Mouse (Mus musculus): ENCODE results near the gene Lurap1.
A peak's percentile ranks its signal among the peaks of the same experiment; 100 is the strongest.

Gene Lurap1

GRCm38 (mm10) chr4:116151238-116151637 is at the start of gene Lurap1:
TSS of gene Lurap1 (minus strand) at chr4:116151338.
- no peak for ATAC-seq (ENCODE audit: insufficient number of reproducible peaks, low FRiP score, low TSS enrichment)

- ATAC-seq (ENCODE audit: insufficient number of reproducible peaks, low FRiP score, low TSS enrichment): no peak
Observed at GRCm38 (mm10) chr4:116198422-116198821, 47.3 kb upstream of the Lurap1 start.

GRCm38 (mm10) chr4:116193583-116194383 is 42.6 kb upstream of the Lurap1 start:
- no peak for ATAC-seq (ENCODE audit: insufficient number of reproducible peaks, low FRiP score, low TSS enrichment)

DNA sequence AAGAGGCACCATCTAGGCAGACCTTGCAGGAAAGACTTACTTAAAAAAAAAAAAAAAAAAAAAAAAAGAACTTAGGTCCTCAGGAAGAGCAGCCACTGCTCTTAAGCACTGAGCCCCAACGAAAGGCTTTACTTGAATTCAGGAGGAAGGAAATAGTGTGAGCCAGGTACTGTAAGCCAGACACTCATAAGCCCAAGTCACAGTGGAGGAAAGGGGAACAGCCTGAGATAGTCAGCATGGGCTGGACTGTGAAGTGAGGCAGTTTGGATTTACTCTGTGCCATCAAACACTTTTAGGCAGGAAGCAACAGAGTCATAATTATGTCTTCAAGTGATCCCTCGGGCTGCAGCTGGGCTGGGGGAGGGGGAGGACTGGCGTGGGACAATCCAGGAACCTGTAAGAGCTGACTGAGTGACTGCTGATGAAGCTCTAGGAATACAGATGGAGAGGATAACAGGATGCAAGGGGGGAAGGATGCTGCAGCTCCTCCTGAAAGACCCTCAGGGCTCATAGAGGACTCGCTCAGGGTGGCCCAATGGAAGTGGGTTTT is 41.2 kb upstream of the Lurap1 start:
- ATAC-seq (ENCODE audit: insufficient number of reproducible peaks, low FRiP score, low TSS enrichment): no peak

DNA sequence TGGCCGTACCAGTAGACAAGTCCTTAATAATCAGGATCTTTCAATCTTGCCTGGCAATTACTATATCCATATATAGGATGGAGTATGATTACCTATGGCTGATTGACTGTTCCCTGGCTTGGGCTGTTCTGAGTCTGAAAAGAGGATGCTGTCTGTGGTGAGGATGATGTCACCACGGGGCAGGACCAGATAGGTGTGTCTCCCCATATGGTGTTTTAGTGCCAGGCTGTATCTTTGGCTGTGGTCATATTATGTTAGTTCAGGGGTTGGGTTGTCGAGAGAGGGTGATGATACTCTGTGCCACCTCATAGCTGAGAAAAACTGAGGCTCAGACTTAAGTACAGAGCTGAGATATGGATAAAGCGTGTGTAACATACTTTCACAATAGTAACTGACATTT is 33.9 kb upstream of the Lurap1 start:
- ATAC-seq (ENCODE audit: insufficient number of reproducible peaks, low FRiP score, low TSS enrichment): no peak

- peak; percentile 74; the same call in 1 of the 2 replicates for ATAC-seq (ENCODE audit: insufficient number of reproducible peaks, low FRiP score, low TSS enrichment)
Observed at GRCm38 (mm10) chr4:116182745-116183144, 31.6 kb upstream of the Lurap1 start.

DNA sequence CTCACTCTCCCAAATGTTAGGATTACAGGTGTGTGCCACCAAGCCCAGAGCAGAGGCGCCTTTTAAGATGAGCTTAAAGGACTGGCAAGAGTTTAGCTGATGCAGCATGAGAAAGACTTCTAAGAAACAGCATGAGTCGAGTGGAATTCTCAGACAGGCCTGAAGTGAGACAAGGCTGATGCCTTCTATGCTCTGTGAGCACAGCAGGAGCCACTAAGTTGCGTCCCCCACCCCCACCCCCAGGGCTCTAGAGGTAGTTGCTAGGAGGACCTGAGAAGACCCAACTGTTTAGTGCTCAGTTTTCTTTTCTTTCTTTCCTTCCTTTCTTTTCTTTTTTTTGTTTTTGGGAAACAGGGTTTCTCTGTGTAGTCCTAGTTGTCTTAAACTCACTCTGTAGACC is 30.9 kb upstream of the Lurap1 start:
- no peak for ATAC-seq (ENCODE audit: insufficient number of reproducible peaks, low FRiP score, low TSS enrichment)

DNA sequence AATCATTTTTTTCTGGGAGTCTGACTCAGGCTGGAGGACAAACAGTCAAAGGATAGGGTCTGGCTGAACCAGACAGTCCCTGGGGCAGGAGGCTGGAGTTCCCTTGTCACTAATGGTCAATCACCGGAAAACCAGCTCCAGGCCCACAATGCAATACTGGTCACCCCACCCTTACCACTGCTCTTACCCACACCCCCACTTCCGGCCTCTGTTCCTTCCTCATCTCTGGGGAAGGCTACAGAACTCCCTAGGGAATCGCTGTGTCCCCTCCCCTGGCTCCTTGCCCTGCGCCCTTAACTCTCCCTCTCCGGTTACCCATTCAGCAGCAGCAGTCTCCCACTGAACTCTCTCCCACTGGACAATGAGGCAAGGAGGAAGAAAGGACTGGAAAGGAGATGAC is 26.0 kb upstream of the Lurap1 start:
- ATAC-seq (ENCODE audit: insufficient number of reproducible peaks, low FRiP score, low TSS enrichment): peak; percentile 9; the same call in 1 of the 2 replicates

DNA sequence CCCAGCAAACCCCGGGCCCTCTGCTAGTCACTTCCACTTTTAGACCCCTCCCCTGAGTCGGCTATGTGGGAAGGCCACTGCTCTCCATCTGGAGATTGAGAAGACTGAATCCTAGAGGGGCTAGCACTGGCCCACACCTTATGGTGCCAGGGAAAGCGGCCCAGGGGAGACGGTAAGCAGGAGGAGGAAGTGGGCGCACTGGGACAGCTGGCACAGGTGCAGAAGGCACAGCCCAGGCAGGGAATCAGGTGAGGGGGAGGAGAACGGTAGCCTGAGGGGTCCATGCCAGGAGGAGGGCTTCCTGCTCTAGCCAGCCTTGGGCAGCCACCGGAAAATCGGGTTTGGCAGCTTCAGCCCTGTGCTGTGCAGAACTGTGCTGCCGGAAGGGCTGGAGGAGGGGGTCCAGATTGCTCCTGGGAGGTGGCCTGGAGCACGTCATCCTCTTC is 25.4 kb upstream of the Lurap1 start:
- ATAC-seq (ENCODE audit: insufficient number of reproducible peaks, low FRiP score, low TSS enrichment): peak; percentile 68

GRCm38 (mm10) chr4:116175711-116176542 is 24.8 kb upstream of the Lurap1 start:
- ATAC-seq (ENCODE audit: insufficient number of reproducible peaks, low FRiP score, low TSS enrichment): peak; percentile 65

DNA sequence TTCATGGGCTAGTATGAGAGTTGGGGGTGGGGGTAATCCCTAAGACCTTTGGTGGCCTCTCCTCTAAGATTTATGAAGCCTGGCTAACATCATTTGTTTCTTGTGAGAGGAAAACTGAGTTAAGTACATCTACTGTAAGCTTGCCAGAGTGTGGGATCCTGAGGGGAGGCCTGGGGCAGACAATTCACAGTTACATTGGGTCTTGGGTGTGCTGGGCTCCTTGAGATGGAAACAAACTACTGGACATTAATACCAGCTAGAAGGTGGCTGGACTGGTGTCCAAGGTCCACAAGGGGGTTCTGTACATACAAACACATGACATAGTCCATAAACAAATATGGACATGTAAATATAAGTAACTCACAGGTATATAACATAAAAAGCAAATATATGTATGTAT is 24.0 kb upstream of the Lurap1 start:
- ATAC-seq (ENCODE audit: insufficient number of reproducible peaks, low FRiP score, low TSS enrichment): no peak

GRCm38 (mm10) chr4:116174466-116175116 is 23.5 kb upstream of the Lurap1 start:
- ATAC-seq (ENCODE audit: insufficient number of reproducible peaks, low FRiP score, low TSS enrichment): no peak

GRCm38 (mm10) chr4:116173752-116174151 is 22.6 kb upstream of the Lurap1 start:
- no peak for ATAC-seq (ENCODE audit: insufficient number of reproducible peaks, low FRiP score, low TSS enrichment)

- ATAC-seq (ENCODE audit: insufficient number of reproducible peaks, low FRiP score, low TSS enrichment): no peak
Observed at GRCm38 (mm10) chr4:116173072-116173471, 21.9 kb upstream of the Lurap1 start, which contains the start of the genes 1700042G07Rik and Gm49337. TSS of gene 1700042G07Rik (plus strand) at chr4:116173372. TSS of gene Gm49337 (plus strand) at chr4:116173384.

DNA sequence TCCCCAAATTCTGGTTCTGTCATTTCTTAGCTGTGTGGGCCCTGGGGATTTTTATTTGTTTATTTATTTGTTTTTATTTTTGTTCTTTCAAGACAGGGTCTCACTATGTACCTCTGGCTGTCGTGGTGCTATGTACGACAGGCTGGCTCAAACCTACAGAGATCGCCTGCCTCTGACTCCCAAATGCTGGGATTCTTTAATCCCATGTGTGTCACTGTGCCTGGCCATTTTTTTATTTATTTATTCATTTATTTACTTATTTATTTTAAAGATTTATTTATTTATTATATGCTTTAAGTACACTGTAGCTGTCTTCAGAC is 18.2 kb upstream of the Lurap1 start:
- no peak for ATAC-seq (ENCODE audit: insufficient number of reproducible peaks, low FRiP score, low TSS enrichment)

DNA sequence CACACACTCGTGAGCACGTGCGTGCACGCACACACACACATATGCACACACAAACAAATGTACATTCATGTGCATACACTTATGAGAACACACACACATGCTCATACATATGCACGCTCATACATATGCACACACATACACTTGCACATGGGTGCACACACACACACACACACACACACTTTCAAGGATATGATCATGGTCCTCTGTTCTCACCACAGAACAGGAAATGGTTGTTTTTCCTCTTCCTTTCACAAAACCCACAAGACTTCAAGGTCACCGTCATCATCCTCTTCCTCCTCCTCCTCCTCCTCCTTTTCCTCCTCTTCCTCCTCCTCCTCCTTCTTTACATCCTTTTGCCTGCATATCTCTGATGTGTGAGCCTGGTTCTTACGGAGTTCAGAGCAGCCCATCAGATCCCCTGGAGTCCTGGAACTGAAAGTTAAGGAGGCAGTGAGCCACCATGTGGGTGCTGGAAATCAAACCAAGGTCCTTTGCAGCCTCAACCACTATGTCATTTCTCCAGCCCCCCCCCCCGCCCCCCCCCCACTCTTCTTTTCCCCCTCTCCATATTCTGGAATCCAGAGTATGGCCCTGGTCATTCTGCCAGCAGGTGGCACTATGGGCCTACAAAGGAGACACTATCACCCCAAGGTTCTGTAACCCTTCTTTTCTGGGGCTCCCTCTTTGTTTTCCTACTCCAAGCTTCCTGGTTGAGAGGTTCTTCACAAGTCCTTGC is 17.6 kb upstream of the Lurap1 start:
- ATAC-seq (ENCODE audit: insufficient number of reproducible peaks, low FRiP score, low TSS enrichment): no peak

DNA sequence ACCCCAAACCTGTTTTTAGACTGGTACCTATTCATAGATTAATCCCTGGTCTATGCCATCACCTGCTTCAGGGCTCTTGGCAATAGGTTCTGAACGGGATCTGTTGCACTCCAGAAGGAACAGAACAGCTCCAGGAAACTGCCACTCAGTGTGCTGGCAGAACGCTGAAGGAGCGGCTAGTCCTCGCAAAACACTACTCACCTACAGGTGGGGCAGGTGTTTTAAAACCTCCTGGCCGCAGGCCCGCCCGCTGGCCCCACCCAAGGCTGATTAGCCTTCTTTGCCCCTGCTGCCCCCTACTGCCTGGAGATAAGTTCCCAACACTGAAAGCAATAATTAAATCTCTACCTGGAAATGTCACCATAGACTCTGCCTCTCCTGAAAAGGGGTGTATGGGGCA is 16.3 kb upstream of the Lurap1 start, which contains the start of gene Tspan1:
Gene Tspan1 (minus strand): TSS at position 198 of the 400 bp plus-strand sequence.
- no peak for ATAC-seq (ENCODE audit: insufficient number of reproducible peaks, low FRiP score, low TSS enrichment)

DNA sequence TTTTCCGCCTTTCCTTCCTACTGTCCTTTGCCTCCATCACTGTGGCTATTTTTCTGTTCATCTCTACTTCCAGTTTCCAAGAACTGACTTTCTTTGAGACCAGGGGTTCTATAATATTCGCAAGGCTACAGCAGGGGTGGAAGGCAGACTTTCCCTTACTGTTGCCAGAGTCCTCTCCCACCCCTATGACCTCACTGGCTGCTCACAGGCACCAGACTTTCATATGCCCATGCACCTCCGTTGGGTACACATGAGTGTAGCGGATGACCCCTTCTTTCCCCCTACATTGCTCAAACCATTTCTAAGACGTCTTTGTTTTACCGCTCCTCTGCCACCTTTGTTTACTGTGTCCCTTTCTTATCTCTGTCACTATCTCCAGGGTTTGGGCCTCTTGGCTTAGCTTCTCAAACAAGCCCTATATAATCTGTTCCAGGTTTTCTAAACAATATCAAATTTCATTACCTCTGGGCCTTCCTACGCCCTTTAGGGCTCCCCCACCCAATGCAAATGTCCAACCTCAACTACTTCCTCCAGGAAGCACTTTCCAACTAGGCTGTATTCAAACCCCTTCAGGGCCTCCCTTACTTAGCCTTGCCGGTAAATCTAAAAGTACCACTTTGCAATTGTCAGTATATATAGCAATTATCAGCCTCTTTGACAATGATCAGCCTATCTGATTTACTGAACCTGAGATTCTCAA is 14.7 kb upstream of the Lurap1 start:
- no peak for ATAC-seq (ENCODE audit: insufficient number of reproducible peaks, low FRiP score, low TSS enrichment)

Data from cerebellum, adult (tissue).